Mouse (Mus musculus) heart, embryonic 14.5 days (tissue): Measurements from ENCODE around the gene A030003K21Rik. TPM values are rescaled to one million over a fixed set of nuclear protein-coding genes. Genes with fewer than 3 reads are reported as not detected.

ENCODE experiments used
- ATAC-seq: fragments of 200-750 bp; cut with Nextera tagmentation; 2 replicates; pipeline ENCODE4 v1.8.0; 2017; ENCODE audit warnings: low read depth, moderate TSS enrichment; ENCODE audit not compliant: insufficient number of reproducible peaks, insufficient read depth, low FRiP score
- H3K27ac ChIP-seq, 2 experiments: fragments of 200-500 bp in 1 of 2; fragments of 300-500 bp in 1 of 2; sonication (generic) in 1 of 2; replicated peaks in 1 of 2; 2 replicates each; pipeline ENCODE4 v1.5.1; 2012 to 2014; ENCODE audit warnings: low read depth in 2 of 2, low read length in 2 of 2, control low read depth in 1 of 2, mild to moderate bottlenecking in 1 of 2, mixed read lengths in 1 of 2; ENCODE audit not compliant: control insufficient read depth in 1 of 2, insufficient read depth in 1 of 2
- H3K27me3 ChIP-seq: fragments of 300-500 bp; sonication (generic); 2 replicates; pipeline ENCODE4 v1.6.1; 2014; ENCODE audit warnings: mild to moderate bottlenecking, low read length, control low read depth; ENCODE audit not compliant: control insufficient read depth, insufficient read depth
- H3K36me3 ChIP-seq: fragments of 300-500 bp; sonication (generic); 2 replicates; pipeline ENCODE4 v1.6.1; 2014; ENCODE audit warnings: mild to moderate bottlenecking, control low read depth, low read length, mixed read lengths; ENCODE audit not compliant: control insufficient read depth, insufficient read depth
- H3K4me1 ChIP-seq, 2 experiments: fragments of 200-500 bp in 1 of 2; fragments of 300-500 bp in 1 of 2; sonication (generic) in 1 of 2; 2 replicates each; pipeline ENCODE4 v1.6.1; 2012 to 2014; ENCODE audit warnings: low read length in 2 of 2, control low read depth in 1 of 2, mixed read lengths in 1 of 2; ENCODE audit not compliant: control insufficient read depth in 2 of 2, insufficient read depth in 2 of 2
- H3K4me2 ChIP-seq: fragments of 300-500 bp; sonication (generic); 2 replicates; pipeline ENCODE4 v1.6.1; 2014; ENCODE audit warnings: mild to moderate bottlenecking, low read length
- H3K4me3 ChIP-seq, 2 experiments: fragments of 200-500 bp in 1 of 2; fragments of 300-500 bp in 1 of 2; sonication (generic) in 1 of 2; 2 replicates each; pipeline ENCODE4 v1.5.1; 2012 to 2014; ENCODE audit warnings: low read length in 2 of 2, mild to moderate bottlenecking in 2 of 2, control low read depth in 1 of 2, low read depth in 1 of 2, moderate library complexity in 1 of 2; ENCODE audit not compliant: control insufficient read depth in 1 of 2, insufficient read depth in 1 of 2
- H3K9ac ChIP-seq: fragments of 300-500 bp; sonication (generic); 2 replicates; pipeline ENCODE4 v1.6.1; 2014; ENCODE audit warnings: mild to moderate bottlenecking, low read length
- H3K9me3 ChIP-seq: fragments of 300-500 bp; sonication (generic); 2 replicates; pipeline ENCODE4 v1.6.1; 2016; ENCODE audit warnings: low read length, control low read depth; ENCODE audit not compliant: control insufficient read depth
- WGBS: fragments of 180-500 bp; shearing (Covaris S2); extraction: QIAGEN DNeasy Blood & Tissue Kit; methylation state at CpG from one replicate; pipeline ENCODE4 v1.1.7; 2014; 5-methylcytosine and 5-hydroxymethylcytosine counted together
- polyA plus RNA-seq: library from polyadenylated mRNA; unstranded; fragments of >200 nt; fragmentation: Nextera tagmentation; extraction: Ambion mirVana; gene quantifications from 2 replicates; pipeline ENCODE4 v1.2.1, GENCODE M21; 2014

The A030003K21Rik gene
- polyA plus RNA-seq, 1 experiment from 2014 or later = not detected

DNA sequence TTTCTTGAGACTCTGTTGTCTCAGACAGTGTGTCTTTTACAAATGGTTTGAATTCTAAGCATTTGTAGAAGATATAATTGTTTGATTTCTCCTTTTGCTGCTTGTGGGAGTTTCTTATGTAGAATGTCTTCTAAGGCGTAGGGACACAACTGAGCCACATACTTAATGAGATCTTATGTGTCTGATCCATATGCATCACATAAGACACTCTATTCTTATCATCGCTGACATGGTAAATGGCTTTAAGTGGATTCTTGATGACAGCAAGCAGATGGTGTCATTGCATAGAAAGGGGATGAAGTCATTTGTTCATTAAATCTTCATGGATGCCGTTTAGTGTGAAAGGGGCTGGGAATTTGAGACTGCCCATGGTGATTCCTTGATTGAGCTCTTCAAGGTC is 37.3 kb downstream of the A030003K21Rik start:
- Histone ChIP-seq H3K4me1 (peaks cover 4 to 6% of the 10 kb centered on the region in 2 experiments; a peak in 1 of 4 replicates), H3K36me3 (peaks cover 23% of the 10 kb centered on the region), H3K9ac (no peak overlapping the region), H3K9me3 (no peaks in the 10 kb centered on the region), H3K4me2 (no peak overlapping the region), H3K27me3 (no peaks in the 10 kb centered on the region), H3K4me3 (no peak overlapping the region), H3K27ac (no peak overlapping the region)
- no peak for ATAC-seq
- 45% methylated on average over 3 of the region's 3 CpGs for WGBS

DNA sequence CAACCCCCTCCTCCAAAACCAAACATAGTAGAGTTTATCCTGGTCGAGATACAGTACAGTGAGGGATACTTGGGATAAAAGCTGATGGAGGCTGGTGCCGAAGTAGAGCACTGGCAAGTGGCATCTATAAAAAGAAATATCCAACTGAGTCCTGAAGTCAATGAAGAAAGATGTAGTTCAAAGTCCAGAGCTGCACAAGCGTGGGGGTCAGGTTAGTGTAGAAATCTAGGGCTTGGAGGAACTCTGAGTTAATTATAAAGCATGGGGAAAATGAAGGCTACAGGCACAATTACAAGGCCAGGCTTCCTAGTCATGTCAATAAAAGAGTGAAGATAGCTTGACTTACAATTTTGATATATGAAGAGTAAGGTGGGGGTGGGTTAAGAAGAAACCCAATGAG is 42.0 kb downstream of the A030003K21Rik start:
- Histone ChIP-seq H3K4me2 (no peak overlapping the region), H3K9ac (no peak overlapping the region), H3K27ac (no peak overlapping the region), H3K4me3 (no peak overlapping the region), H3K9me3 (no peaks in the 10 kb centered on the region), H3K27me3 (no peaks in the 10 kb centered on the region), H3K4me1 (0 out of 4 replicates have a peak, but pooled peaks cover 2 to 3% of the 10 kb centered on the region in 2 experiments), H3K36me3 (peaks cover 57% of the 10 kb centered on the region)
- ATAC-seq = no peak
- WGBS = 84% methylated on average over 3 of the region's 3 CpGs

DNA sequence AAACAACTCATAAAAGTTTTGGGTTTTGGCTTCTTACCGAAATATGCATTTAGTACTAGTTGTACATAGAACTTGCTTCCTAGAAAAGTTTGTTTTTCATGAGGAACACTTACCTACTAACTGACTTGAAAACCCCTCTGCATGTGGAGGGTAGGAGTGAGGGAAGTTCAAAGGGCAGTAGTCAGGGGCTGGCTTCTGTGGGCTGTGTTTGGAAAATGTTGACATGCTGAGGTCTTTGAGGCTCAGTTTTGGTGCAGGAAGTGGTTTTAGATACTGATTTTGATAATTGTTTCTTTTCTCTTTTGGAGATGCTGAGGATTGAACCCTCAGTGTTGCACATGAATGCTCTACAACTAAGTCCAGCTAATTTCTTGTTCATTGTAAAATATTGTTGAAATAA is 42.6 kb downstream of the A030003K21Rik start:
- WGBS = 98% methylated on average over 1 of the region's 1 CpGs
- Histone ChIP-seq H3K36me3 (peaks cover 60% of the 10 kb centered on the region), H3K27me3 (no peaks in the 10 kb centered on the region)

DNA sequence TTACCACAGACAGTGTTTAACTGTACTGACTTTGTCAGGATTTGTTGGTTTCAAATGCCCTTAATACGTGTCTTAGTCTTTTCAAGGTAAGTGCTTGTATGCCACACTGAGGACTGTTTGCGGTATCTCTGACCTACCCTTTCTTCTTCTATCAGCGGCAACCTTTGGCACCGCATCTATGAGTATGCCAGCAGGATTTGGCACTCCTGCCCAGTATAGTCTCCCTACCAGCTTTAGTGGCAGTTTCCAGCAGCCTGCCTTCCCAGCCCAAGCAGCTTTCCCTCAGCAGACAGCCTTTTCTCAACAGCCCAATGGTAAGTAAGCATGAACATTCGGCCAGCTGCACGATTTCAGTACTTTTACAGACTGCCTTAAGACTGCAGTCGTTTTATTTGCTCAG is 49.9 kb downstream of the A030003K21Rik start:
- Histone ChIP-seq H3K9ac (no peak overlapping the region), H3K4me1 (no peaks in the 10 kb centered on the region), H3K27ac (no peak overlapping the region), H3K4me3 (no peak overlapping the region), H3K4me2 (no peak overlapping the region), H3K36me3 (peaks cover 79% of the 10 kb centered on the region), H3K9me3 (no peaks in the 10 kb centered on the region), H3K27me3 (no peaks in the 10 kb centered on the region)
- WGBS = 94% methylated on average over 7 of the region's 7 CpGs
- no peak for ATAC-seq

More for the DNA sequence above, 42.6 kb downstream of the A030003K21Rik start:
- Histone ChIP-seq H3K9me3 (no peaks in the 10 kb centered on the region), H3K4me1 (0 out of 4 replicates have a peak, but pooled peaks cover 0 to 2% of the 10 kb centered on the region in 2 experiments), H3K4me3 (no peak overlapping the region), H3K4me2 (no peak overlapping the region), H3K27ac (no peak overlapping the region), H3K9ac (no peak overlapping the region)
- no peak for ATAC-seq

Other genes starting within 250 kb of the A030003K21Rik start
- 246 and 266 TPM in 2 replicates for gene Mff, start 218.5 kb downstream of the A030003K21Rik start, polyA plus RNA-seq
- gene Tm4sf20, start 174.9 kb downstream of the A030003K21Rik start, polyA plus RNA-seq = not detected in 2 replicates
- not detected in 2 replicates for gene Gm47791, start 172.1 kb downstream of the A030003K21Rik start, polyA plus RNA-seq
- 38.6 and 44.6 TPM in 2 replicates for gene Agfg1, start 103.9 kb downstream of the A030003K21Rik start, polyA plus RNA-seq
- not detected in 2 replicates for gene A030005L19Rik, start 30.1 kb downstream of the A030003K21Rik start, polyA plus RNA-seq
- gene A030014E15Rik, start 18.5 kb downstream of the A030003K21Rik start, polyA plus RNA-seq = not detected in 2 replicates
- not detected in 2 replicates for gene Gm6217, start 12.0 kb downstream of the A030003K21Rik start, polyA plus RNA-seq
- gene Gm7544, start 12.6 kb upstream of the A030003K21Rik start, polyA plus RNA-seq = not detected in 2 replicates
- gene Gm47955, start 16.9 kb upstream of the A030003K21Rik start, polyA plus RNA-seq = not detected in 2 replicates
- gene Gm47959, start 57.2 kb upstream of the A030003K21Rik start, polyA plus RNA-seq = not detected in 2 replicates
- gene Slc19a3, start 95.1 kb upstream of the A030003K21Rik start, polyA plus RNA-seq = 2.4 and 2.7 TPM in 2 replicates
- gene Krtap28-10, start 99.1 kb upstream of the A030003K21Rik start, polyA plus RNA-seq = not detected in 2 replicates
- gene Gm47969, start 101.5 kb upstream of the A030003K21Rik start, polyA plus RNA-seq = not detected in 2 replicates
- not detected in 2 replicates for gene A030005K14Rik, start 116.0 kb upstream of the A030003K21Rik start, polyA plus RNA-seq
- not detected in 2 replicates for gene Krtap28-13, start 117.5 kb upstream of the A030003K21Rik start, polyA plus RNA-seq
- 0.36 TPM in 1 of 2 replicates, not detected in the other for gene Ccl20, start 173.4 kb upstream of the A030003K21Rik start, polyA plus RNA-seq
- gene Daw1, start 216.4 kb upstream of the A030003K21Rik start, polyA plus RNA-seq = 0.20 TPM in 1 of 2 replicates, not detected in the other